ENCODE assay signal across 13 mouse cellular contexts in the genomic region with DNA sequence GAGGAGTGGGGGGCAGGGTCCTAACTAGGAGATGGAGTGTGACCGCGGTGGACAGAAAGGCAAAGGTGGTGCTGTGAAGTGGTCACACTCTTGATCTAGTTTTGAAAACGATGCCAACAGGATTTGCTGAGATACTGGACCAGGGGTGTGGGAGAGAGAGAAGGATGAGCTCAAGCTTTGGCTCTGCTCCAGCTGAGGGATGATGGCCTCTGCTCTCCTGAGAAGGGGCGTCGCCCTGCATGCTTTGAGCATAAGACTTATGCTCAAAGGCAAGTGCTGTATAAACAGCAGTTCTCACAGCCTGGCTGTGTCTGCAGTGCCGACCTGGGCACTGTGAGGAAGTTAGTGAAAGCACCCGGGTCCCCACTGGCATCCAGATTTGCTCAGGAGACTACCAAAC. TPM values are rescaled to one million over a fixed set of nuclear protein-coding genes. Genes with fewer than 3 reads are reported as not detected.
DNase-seq lines count a peak whose midpoint lies in the region; ATAC-seq and TF ChIP-seq lines count a peak whose summit lies in the region.
"Had no signal": no experiment of that assay in that cellular context is flagged by ENCODE, and none has a peak within 500 bp of the region (broad histone marks: within the 10 kb centered on the region; RNA-seq: fewer than 3 reads in every experiment).

No protein-coding gene starts in this region.

- no peak for DNase-seq in kidney, adult 2 months
- peak; percentile 82 for DNase-seq in MN1 (ENCODE audit: low spot score)
- no peak for DNase-seq in embryonic facial prominence, embryonic 10.5 days (ENCODE audit: low spot score)
- no peak for DNase-seq in right cerebral cortex, adult 18-20 months
- DNase-seq: cerebellum, postnatal 36 days; thymus, postnatal 36 days had no signal

- no peaks in the 10 kb centered on the region for H3K36me3 ChIP-seq in kidney, embryonic 15.5 days
- H3K36me3 ChIP-seq in kidney, adult 2 months (ENCODE audit: control insufficient read depth, insufficient read depth, low read length), result no peaks in the 10 kb centered on the region
- no peaks in the 10 kb centered on the region for H3K36me3 ChIP-seq in embryonic facial prominence, embryonic 10.5 days (replicated peaks)
- no peaks in the 10 kb centered on the region for H3K36me3 ChIP-seq in intestine, embryonic 15.5 days
- H3K36me3 ChIP-seq: hindbrain, embryonic 15.5 days; midbrain, embryonic 10.5 days had no signal

- H3K27ac ChIP-seq in kidney, embryonic 15.5 days, result peak overlapping the region; percentile 41; the same call in 1 of the 2 replicates
- no peak overlapping the region for H3K27ac ChIP-seq in kidney, adult 2 months (ENCODE audit: insufficient read depth, low read depth, low read length)
- H3K27ac ChIP-seq in embryonic facial prominence, embryonic 10.5 days (replicated peaks), result peak overlapping the region; percentile 14
- peak overlapping the region; percentile 15; the same call in 1 of the 2 replicates for H3K27ac ChIP-seq in intestine, embryonic 15.5 days
- H3K27ac ChIP-seq: hindbrain, embryonic 15.5 days; liver, embryonic 14.5 days; midbrain, embryonic 10.5 days had no signal

- H3K9ac ChIP-seq in kidney, embryonic 15.5 days, result no peak overlapping the region
- H3K9ac ChIP-seq in intestine, embryonic 15.5 days, result no peak overlapping the region
- H3K9ac ChIP-seq: hindbrain, embryonic 15.5 days; liver, embryonic 14.5 days had no signal

- no peak overlapping the region for H3K4me2 ChIP-seq in kidney, embryonic 15.5 days
- H3K4me2 ChIP-seq in intestine, embryonic 15.5 days (replicated peaks), result no peak overlapping the region
- H3K4me2 ChIP-seq: hindbrain, embryonic 15.5 days had no signal

- no peak overlapping the region for H3K4me3 ChIP-seq in kidney, embryonic 15.5 days (replicated peaks)
- H3K4me3 ChIP-seq in kidney, adult 2 months (ENCODE audit: insufficient read depth, low read depth, low read length), result no peak overlapping the region
- H3K4me3 ChIP-seq in embryonic facial prominence, embryonic 10.5 days, result no peak overlapping the region
- no peak overlapping the region for H3K4me3 ChIP-seq in intestine, embryonic 15.5 days (replicated peaks)
- H3K4me3 ChIP-seq: hindbrain, embryonic 15.5 days; midbrain, embryonic 10.5 days had no signal

- ATAC-seq in kidney, embryonic 15.5 days (replicated peaks; ENCODE audit: low FRiP score), result no peak
- ATAC-seq in intestine, embryonic 15.5 days, result no peak
- ATAC-seq in cerebellum, adult (ENCODE audit: insufficient number of reproducible peaks, low FRiP score, low TSS enrichment), result no peak
- ATAC-seq: activated CD4-positive, CD25-positive, alpha-beta regulatory T cell, adult 4 months had no signal

- H3K27me3 ChIP-seq in kidney, embryonic 15.5 days, result peaks cover 33% of the 10 kb centered on the region
- no peaks in the 10 kb centered on the region for H3K27me3 ChIP-seq in kidney, adult 2 months (replicated peaks; ENCODE audit: control insufficient read depth, insufficient read depth, low read length)
- H3K27me3 ChIP-seq in embryonic facial prominence, embryonic 10.5 days (replicated peaks; ENCODE audit: low read depth, poor library complexity, severe bottlenecking), result peaks cover 37% of the 10 kb centered on the region
- peaks cover 19% of the 10 kb centered on the region for H3K27me3 ChIP-seq in intestine, embryonic 15.5 days (replicated peaks)

- no peaks in the 10 kb centered on the region for H3K9me3 ChIP-seq in kidney, embryonic 15.5 days (replicated peaks)
- H3K9me3 ChIP-seq in embryonic facial prominence, embryonic 10.5 days, result no peaks in the 10 kb centered on the region
- H3K9me3 ChIP-seq in intestine, embryonic 15.5 days, result no peaks in the 10 kb centered on the region
- H3K9me3 ChIP-seq: hindbrain, embryonic 15.5 days; midbrain, embryonic 10.5 days had no signal

- no peak for TF ChIP-seq POLR2A in kidney, adult 2 months (IDR thresholded peaks at IDR 0.05; ENCODE audit: low read depth, low read length)

- H3K4me1 ChIP-seq in kidney, embryonic 15.5 days, result peaks cover 60% of the 10 kb centered on the region
- H3K4me1 ChIP-seq in kidney, adult 2 months (ENCODE audit: control insufficient read depth, insufficient read depth, low read length), result no peaks in the 10 kb centered on the region; the same call in 1 of the 2 replicates
- peaks cover 76% of the 10 kb centered on the region for H3K4me1 ChIP-seq in embryonic facial prominence, embryonic 10.5 days
- peaks cover 51% of the 10 kb centered on the region for H3K4me1 ChIP-seq in intestine, embryonic 15.5 days (replicated peaks)

- no peak for TF ChIP-seq CTCF in kidney, adult 2 months (conservative IDR thresholded peaks at IDR 0.05; ENCODE audit: insufficient read depth, insufficient read length, low read depth, low read length)

- 59% methylated on average over 7 of the region's 7 CpGs for WGBS in kidney, embryonic 15.5 days
- 47% methylated on average over 7 of the region's 7 CpGs for WGBS in kidney, adult 2 months
- WGBS in embryonic facial prominence, embryonic 10.5 days, result 70% methylated on average over 7 of the region's 7 CpGs
- 34% methylated on average over 7 of the region's 7 CpGs for WGBS in intestine, embryonic 15.5 days

RNA-seq across cellular contexts. Expression of a gene that starts 2.8 kb away (rescaled TPM):
- polyA plus RNA-seq in kidney, embryonic 15.5 days (2015; fragmentation: Nextera tagmentation; extraction: Ambion mirVana), result 50.3 and 74.1 TPM in 2 replicates
- polyA plus RNA-seq in kidney, adult 2 months (2012; rRNA removed), result 10.7 and 10.8 TPM in 2 replicates
- 32.3 and 37.0 TPM in 2 replicates for polyA plus RNA-seq in embryonic facial prominence, embryonic 10.5 days (2016; fragmentation: Nextera tagmentation; extraction: Ambion mirVana)
- 47.7 and 48.0 TPM in 2 replicates for polyA plus RNA-seq in intestine, embryonic 15.5 days (2015; fragmentation: Nextera tagmentation; extraction: Ambion mirVana)
- polyA plus RNA-seq: activated CD4-positive, CD25-positive, alpha-beta regulatory T cell, adult 4 months had no signal

RNA-seq across cellular contexts. Expression of a gene that starts 14.8 kb away (rescaled TPM):
- 3.0 and 4.2 TPM in 2 replicates for polyA plus RNA-seq in kidney, embryonic 15.5 days (2015; fragmentation: Nextera tagmentation; extraction: Ambion mirVana)
- 2.8 and 4.7 TPM in 2 replicates for polyA plus RNA-seq in kidney, adult 2 months (2012; rRNA removed)
- 2.4 and 3.2 TPM in 2 replicates for polyA plus RNA-seq in embryonic facial prominence, embryonic 10.5 days (2016; fragmentation: Nextera tagmentation; extraction: Ambion mirVana)
- polyA plus RNA-seq in intestine, embryonic 15.5 days (2015; fragmentation: Nextera tagmentation; extraction: Ambion mirVana), result 2.7 and 3.9 TPM in 2 replicates

RNA-seq across cellular contexts. Expression of a gene that starts 20.2 kb away (rescaled TPM):
- 1.3 and 1.8 TPM in 2 replicates for polyA plus RNA-seq in kidney, embryonic 15.5 days (2015; fragmentation: Nextera tagmentation; extraction: Ambion mirVana)
- polyA plus RNA-seq in kidney, adult 2 months (2012; rRNA removed), result 4.9 and 5.6 TPM in 2 replicates
- polyA plus RNA-seq in embryonic facial prominence, embryonic 10.5 days (2016; fragmentation: Nextera tagmentation; extraction: Ambion mirVana), result 1.4 and 1.9 TPM in 2 replicates
- polyA plus RNA-seq in intestine, embryonic 15.5 days (2015; fragmentation: Nextera tagmentation; extraction: Ambion mirVana), result 5.6 and 6.5 TPM in 2 replicates
- polyA plus RNA-seq: activated CD4-positive, CD25-positive, alpha-beta regulatory T cell, adult 4 months had no signal

RNA-seq across cellular contexts. Expression of a gene that starts 23.2 kb away (rescaled TPM):
- polyA plus RNA-seq in kidney, embryonic 15.5 days (2015; fragmentation: Nextera tagmentation; extraction: Ambion mirVana), result 99.8 and 101 TPM in 2 replicates
- 258 and 297 TPM in 2 replicates for polyA plus RNA-seq in kidney, adult 2 months (2012; rRNA removed)
- polyA plus RNA-seq in embryonic facial prominence, embryonic 10.5 days (2016; fragmentation: Nextera tagmentation; extraction: Ambion mirVana), result 70.5 and 73.4 TPM in 2 replicates
- 109 and 126 TPM in 2 replicates for polyA plus RNA-seq in intestine, embryonic 15.5 days (2015; fragmentation: Nextera tagmentation; extraction: Ambion mirVana)

RNA-seq across cellular contexts. Expression of a gene that starts 23.9 kb away (rescaled TPM):
- polyA plus RNA-seq in kidney, embryonic 15.5 days (2015; fragmentation: Nextera tagmentation; extraction: Ambion mirVana), result 44.0 and 51.6 TPM in 2 replicates
- polyA plus RNA-seq in kidney, adult 2 months (2012; rRNA removed), result 36.5 and 38.7 TPM in 2 replicates
- polyA plus RNA-seq in embryonic facial prominence, embryonic 10.5 days (2016; fragmentation: Nextera tagmentation; extraction: Ambion mirVana), result 72.6 and 82.4 TPM in 2 replicates
- 37.5 and 44.7 TPM in 2 replicates for polyA plus RNA-seq in intestine, embryonic 15.5 days (2015; fragmentation: Nextera tagmentation; extraction: Ambion mirVana)
